Mouse (Mus musculus): ENCODE data around the gene Kcnip3. TPM values are rescaled to one million over a fixed set of nuclear protein-coding genes. Genes with fewer than 3 reads are reported as not detected.

Gene Kcnip3
- 1.3 and 2.0 TPM in 2 replicates for polyA plus RNA-seq (2015; fragmentation: Nextera tagmentation; extraction: Ambion mirVana)

- Histone ChIP-seq H3K4me2 (ENCODE audit: low read depth, low read length) (peak within 1 kb of the TSS; percentile 49), H3K4me3 (ENCODE audit: low read length) (peak within 1 kb of the TSS; percentile 26), H3K9me3 (replicated peaks; ENCODE audit: control insufficient read depth, low read length) (no peaks in the 10 kb centered on the region), H3K36me3 (ENCODE audit: control insufficient read depth, insufficient read depth) (no peaks in the 10 kb centered on the region), H3K4me1 (ENCODE audit: control insufficient read depth, insufficient read depth, low read length) (peaks cover 3% of the 10 kb centered on the region; the same call in 1 of the 2 replicates), H3K27me3 (ENCODE audit: control insufficient read depth, insufficient read depth, low read length) (peaks cover 3% of the 10 kb centered on the region; the same call in 1 of the 2 replicates), H3K9ac (ENCODE audit: low read length) (no peak within 1 kb of the TSS), H3K27ac (ENCODE audit: low read length) (no peak within 1 kb of the TSS)
- no peak for ATAC-seq (replicated peaks; ENCODE audit: extremely low read depth, insufficient read depth, low FRiP score)
- WGBS = 14% methylated on average over 10 of the region's 10 CpGs
Observed at GRCm38 (mm10) chr2:127522006-127522441, at the start of gene Kcnip3. TSS of gene Kcnip3 (minus strand) at chr2:127522094.

DNA sequence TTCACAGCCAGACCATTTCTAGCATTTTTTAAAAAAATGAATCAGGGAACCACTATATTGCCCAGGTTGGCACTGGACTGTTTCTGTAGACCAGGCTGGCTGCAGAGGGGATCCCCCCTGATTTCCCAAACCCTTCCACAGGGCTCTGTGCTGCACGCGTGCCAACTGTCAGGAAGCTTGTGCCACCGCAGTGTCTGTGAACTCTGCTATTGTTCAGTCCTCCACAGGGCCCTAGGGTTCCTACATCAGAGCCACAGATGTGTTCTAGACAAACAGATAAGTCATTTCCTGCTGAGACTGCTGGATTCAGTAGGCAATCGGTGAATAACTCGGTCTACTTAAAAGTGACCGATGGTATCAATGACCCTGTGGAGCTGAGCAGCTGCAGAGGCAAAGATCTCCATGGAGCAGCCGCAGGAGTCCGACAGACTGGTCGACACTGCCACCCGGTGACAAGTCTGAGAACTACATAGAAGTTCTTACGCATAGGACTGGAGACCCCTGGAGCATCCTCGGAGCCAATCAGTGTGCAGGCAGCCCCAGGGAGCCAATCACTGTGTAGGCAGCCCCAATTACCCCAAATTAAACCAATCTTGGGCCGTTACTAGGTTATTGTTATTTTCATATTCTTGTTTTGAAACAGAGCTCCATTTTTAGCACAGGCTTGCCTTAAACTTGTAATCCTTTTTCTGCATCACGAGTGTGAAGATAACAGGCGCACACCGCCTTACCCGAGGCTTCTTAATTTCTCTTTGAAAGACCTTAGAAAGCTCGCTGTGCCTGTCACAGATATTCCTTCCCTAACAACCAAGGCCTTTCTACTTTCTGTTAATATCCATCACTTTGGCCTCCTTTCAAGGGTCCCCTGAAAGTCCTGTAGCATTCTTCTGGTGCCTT, 37.4 kb upstream of the Kcnip3 start:
- no peak overlapping the region for H3K27ac ChIP-seq (ENCODE audit: low read length)
- peaks cover 2% of the 10 kb centered on the region; the same call in 1 of the 2 replicates for H3K4me1 ChIP-seq (ENCODE audit: control insufficient read depth, insufficient read depth, low read length)
- peak; percentile 88 for ATAC-seq (replicated peaks; ENCODE audit: extremely low read depth, insufficient read depth, low FRiP score)
- H3K27me3 ChIP-seq (ENCODE audit: control insufficient read depth, insufficient read depth, low read length) = peaks cover 8% of the 10 kb centered on the region; the same call in 1 of the 2 replicates
- H3K9me3 ChIP-seq (replicated peaks; ENCODE audit: control insufficient read depth, low read length) = no peaks in the 10 kb centered on the region
- no peaks in the 10 kb centered on the region for H3K36me3 ChIP-seq (ENCODE audit: control insufficient read depth, insufficient read depth)
- H3K9ac ChIP-seq (ENCODE audit: low read length) = no peak overlapping the region
- peak overlapping the region; percentile 36; the same call in 1 of the 2 replicates for H3K4me2 ChIP-seq (ENCODE audit: low read depth, low read length)
- 17% methylated on average over 18 of the region's 18 CpGs for WGBS
- H3K4me3 ChIP-seq (ENCODE audit: low read length) = 0 out of 2 replicates have a peak overlapping the region, but pooled peaks have one; percentile 15

DNA sequence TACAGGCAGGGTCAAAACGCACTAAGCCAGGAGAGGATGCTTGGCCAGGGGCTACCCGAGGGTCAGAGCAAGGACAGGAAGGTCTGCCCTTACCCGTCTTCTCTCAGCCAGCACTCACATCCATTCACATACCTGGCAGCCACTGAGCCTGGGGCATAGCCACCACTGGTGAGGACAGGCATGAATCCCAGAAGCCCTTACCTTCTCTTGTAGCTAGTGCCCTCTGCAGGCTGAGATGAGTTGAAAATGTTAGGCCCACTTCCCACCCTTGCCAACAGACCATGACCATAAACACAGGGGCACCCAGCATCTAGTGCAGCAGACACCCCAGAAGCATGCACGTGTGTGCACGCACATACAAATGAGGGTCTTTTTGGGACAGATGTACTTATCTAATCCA, 29.2 kb upstream of the Kcnip3 start:
- H3K27ac ChIP-seq (ENCODE audit: low read length) = no peak overlapping the region
- 44% methylated on average over 5 of the region's 5 CpGs for WGBS
- H3K4me2 ChIP-seq (ENCODE audit: low read depth, low read length) = no peak overlapping the region
- no peaks in the 10 kb centered on the region for H3K27me3 ChIP-seq (ENCODE audit: control insufficient read depth, insufficient read depth, low read length)
- no peak for ATAC-seq (replicated peaks; ENCODE audit: extremely low read depth, insufficient read depth, low FRiP score)
- no peak overlapping the region for H3K9ac ChIP-seq (ENCODE audit: low read length)
- no peaks in the 10 kb centered on the region for H3K36me3 ChIP-seq (ENCODE audit: control insufficient read depth, insufficient read depth)
- H3K9me3 ChIP-seq (replicated peaks; ENCODE audit: control insufficient read depth, low read length) = no peaks in the 10 kb centered on the region
- no peak overlapping the region for H3K4me3 ChIP-seq (ENCODE audit: low read length)
- H3K4me1 ChIP-seq (ENCODE audit: control insufficient read depth, insufficient read depth, low read length) = no peaks in the 10 kb centered on the region

DNA sequence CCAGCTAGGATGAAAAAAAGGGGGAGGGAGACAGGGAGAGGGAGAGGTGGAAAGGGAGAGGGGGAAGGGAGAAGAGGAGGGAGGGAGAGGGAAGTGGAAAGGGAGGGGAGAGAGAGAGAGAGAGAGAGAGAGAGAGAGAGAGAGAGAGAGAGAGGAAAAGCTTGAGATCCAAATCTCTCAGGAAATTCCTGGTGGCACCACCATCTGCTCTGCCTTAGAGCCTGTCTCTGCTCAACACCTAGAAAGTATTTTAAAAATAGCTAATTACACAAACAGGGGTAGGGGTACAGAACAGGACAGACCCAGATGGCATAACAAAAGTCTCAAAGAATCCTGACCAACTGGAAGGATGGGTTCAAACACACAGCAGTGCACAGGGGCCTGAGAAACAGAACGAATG, 28.6 kb upstream of the Kcnip3 start:
- Histone ChIP-seq H3K36me3 (ENCODE audit: control insufficient read depth, insufficient read depth) (no peaks in the 10 kb centered on the region), H3K27ac (ENCODE audit: low read length) (no peak overlapping the region), H3K9ac (ENCODE audit: low read length) (no peak overlapping the region), H3K4me2 (ENCODE audit: low read depth, low read length) (no peak overlapping the region), H3K4me1 (ENCODE audit: control insufficient read depth, insufficient read depth, low read length) (no peaks in the 10 kb centered on the region), H3K4me3 (ENCODE audit: low read length) (no peak overlapping the region), H3K27me3 (ENCODE audit: control insufficient read depth, insufficient read depth, low read length) (no peaks in the 10 kb centered on the region), H3K9me3 (replicated peaks; ENCODE audit: control insufficient read depth, low read length) (no peaks in the 10 kb centered on the region)
- no peak for ATAC-seq (replicated peaks; ENCODE audit: extremely low read depth, insufficient read depth, low FRiP score)
- WGBS = 73% methylated on average over 1 of the region's 1 CpGs

DNA sequence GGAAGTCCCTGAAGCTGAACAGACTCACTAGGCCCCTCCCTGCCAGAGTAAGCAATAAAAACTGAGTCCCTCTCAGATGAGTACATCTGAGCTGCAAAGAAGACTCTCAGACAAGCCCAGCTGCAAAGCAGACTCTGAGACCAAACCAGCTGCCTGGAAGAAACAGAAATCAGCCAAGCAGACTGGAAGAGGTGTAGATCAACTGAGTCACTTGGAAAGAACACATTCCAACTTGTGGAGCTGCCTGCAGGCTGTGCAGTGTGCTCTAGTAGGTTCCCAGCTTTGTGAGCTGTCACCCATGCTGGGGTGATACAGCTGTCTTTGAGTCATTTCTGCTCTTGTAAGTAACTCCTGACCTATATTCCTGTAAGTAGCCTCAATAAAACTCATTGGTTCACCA, 27.8 kb upstream of the Kcnip3 start:
- H3K9me3 ChIP-seq (replicated peaks; ENCODE audit: control insufficient read depth, low read length) = no peaks in the 10 kb centered on the region
- no peak overlapping the region for H3K9ac ChIP-seq (ENCODE audit: low read length)
- no peak for ATAC-seq (replicated peaks; ENCODE audit: extremely low read depth, insufficient read depth, low FRiP score)

GRCm38 (mm10) chr2:127548342-127549074, 26.6 kb upstream of the Kcnip3 start:
- Histone ChIP-seq H3K9me3 (replicated peaks; ENCODE audit: control insufficient read depth, low read length) (no peaks in the 10 kb centered on the region), H3K27me3 (ENCODE audit: control insufficient read depth, insufficient read depth, low read length) (0 out of 2 replicates have a peak, but pooled peaks cover 3% of the 10 kb centered on the region), H3K9ac (ENCODE audit: low read length) (no peak overlapping the region), H3K36me3 (ENCODE audit: control insufficient read depth, insufficient read depth) (no peaks in the 10 kb centered on the region), H3K27ac (ENCODE audit: low read length) (no peak overlapping the region), H3K4me3 (ENCODE audit: low read length) (no peak overlapping the region), H3K4me1 (ENCODE audit: control insufficient read depth, insufficient read depth, low read length) (no peaks in the 10 kb centered on the region), H3K4me2 (ENCODE audit: low read depth, low read length) (no peak overlapping the region)
- 53% methylated on average over 5 of the region's 5 CpGs for WGBS
- ATAC-seq (replicated peaks; ENCODE audit: extremely low read depth, insufficient read depth, low FRiP score) = no peak

More for the DNA sequence above, 27.8 kb upstream of the Kcnip3 start:
- Histone ChIP-seq H3K27ac (ENCODE audit: low read length) (no peak overlapping the region), H3K4me3 (ENCODE audit: low read length) (no peak overlapping the region), H3K36me3 (ENCODE audit: control insufficient read depth, insufficient read depth) (no peaks in the 10 kb centered on the region), H3K4me1 (ENCODE audit: control insufficient read depth, insufficient read depth, low read length) (no peaks in the 10 kb centered on the region), H3K27me3 (ENCODE audit: control insufficient read depth, insufficient read depth, low read length) (no peaks in the 10 kb centered on the region), H3K4me2 (ENCODE audit: low read depth, low read length) (no peak overlapping the region)

DNA sequence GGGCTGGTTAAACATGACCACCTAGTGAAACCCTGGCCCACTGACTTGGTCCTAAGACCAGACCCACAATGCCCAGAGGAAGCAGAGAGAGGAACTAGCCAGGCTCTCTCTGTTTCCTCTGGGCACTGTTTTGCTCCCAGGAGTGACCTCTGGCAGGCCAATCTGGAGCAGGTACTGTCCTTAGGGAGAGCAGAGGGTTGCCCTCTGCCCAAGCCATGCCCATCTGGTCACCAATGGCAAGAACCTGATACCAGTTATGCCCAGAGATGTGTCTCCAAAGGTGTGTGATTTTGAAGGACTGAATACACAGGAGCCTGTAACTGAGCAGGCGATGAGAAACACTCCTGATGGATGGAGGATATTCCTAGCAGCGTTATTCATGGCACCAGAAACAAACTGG, 19.8 kb upstream of the Kcnip3 start:
- Histone ChIP-seq H3K27ac (ENCODE audit: low read length) (no peak overlapping the region), H3K9me3 (replicated peaks; ENCODE audit: control insufficient read depth, low read length) (no peaks in the 10 kb centered on the region), H3K27me3 (ENCODE audit: control insufficient read depth, insufficient read depth, low read length) (peaks cover 37% of the 10 kb centered on the region), H3K4me1 (ENCODE audit: control insufficient read depth, insufficient read depth, low read length) (no peaks in the 10 kb centered on the region), H3K4me3 (ENCODE audit: low read length) (no peak overlapping the region), H3K36me3 (ENCODE audit: control insufficient read depth, insufficient read depth) (no peaks in the 10 kb centered on the region), H3K4me2 (ENCODE audit: low read depth, low read length) (no peak overlapping the region), H3K9ac (ENCODE audit: low read length) (no peak overlapping the region)
- ATAC-seq (replicated peaks; ENCODE audit: extremely low read depth, insufficient read depth, low FRiP score) = no peak
- 67% methylated on average over 2 of the region's 2 CpGs for WGBS

- Histone ChIP-seq H3K9ac (ENCODE audit: low read length) (no peak within 1 kb of the TSS), H3K4me3 (ENCODE audit: low read length) (no peak within 1 kb of the TSS), H3K27me3 (ENCODE audit: control insufficient read depth, insufficient read depth, low read length) (peaks cover 37% of the 10 kb centered on the region), H3K9me3 (replicated peaks; ENCODE audit: control insufficient read depth, low read length) (no peaks in the 10 kb centered on the region), H3K36me3 (ENCODE audit: control insufficient read depth, insufficient read depth) (no peaks in the 10 kb centered on the region), H3K27ac (ENCODE audit: low read length) (no peak within 1 kb of the TSS), H3K4me1 (ENCODE audit: control insufficient read depth, insufficient read depth, low read length) (no peaks in the 10 kb centered on the region), H3K4me2 (ENCODE audit: low read depth, low read length) (peak within 1 kb of the TSS; percentile 40; the same call in 1 of the 2 replicates)
- no peak for ATAC-seq (replicated peaks; ENCODE audit: extremely low read depth, insufficient read depth, low FRiP score)
- 8% methylated on average over 28 of the region's 29 CpGs for WGBS
Observed at GRCm38 (mm10) chr2:127541185-127541584, 19.3 kb upstream of the Kcnip3 start, which contains the start of gene Prom2. TSS of gene Prom2 (minus strand) at chr2:127541467.

- no peaks in the 10 kb centered on the region for H3K36me3 ChIP-seq (ENCODE audit: control insufficient read depth, insufficient read depth)
- no peaks in the 10 kb centered on the region for H3K9me3 ChIP-seq (replicated peaks; ENCODE audit: control insufficient read depth, low read length)
- H3K27ac ChIP-seq (ENCODE audit: low read length) = no peak overlapping the region
- H3K27me3 ChIP-seq (ENCODE audit: control insufficient read depth, insufficient read depth, low read length) = peaks cover 37% of the 10 kb centered on the region
- no peak overlapping the region for H3K4me3 ChIP-seq (ENCODE audit: low read length)
- no peak overlapping the region for H3K9ac ChIP-seq (ENCODE audit: low read length)
- 24% methylated on average over 4 of the region's 4 CpGs for WGBS
- ATAC-seq (replicated peaks; ENCODE audit: extremely low read depth, insufficient read depth, low FRiP score) = no peak
- no peaks in the 10 kb centered on the region for H3K4me1 ChIP-seq (ENCODE audit: control insufficient read depth, insufficient read depth, low read length)
- no peak overlapping the region for H3K4me2 ChIP-seq (ENCODE audit: low read depth, low read length)
Observed at GRCm38 (mm10) chr2:127539494-127539893, 17.6 kb upstream of the Kcnip3 start.

Data from heart, embryonic 16.5 days (tissue).